Mouse (Mus musculus) left cerebral cortex, adult 8-10 months (tissue): ENCODE results near the gene Lcor. TPM values are rescaled to one million over a fixed set of nuclear protein-coding genes. Genes with fewer than 3 reads are reported as not detected.

Source experiments
- DNase-seq, 2 experiments: peaks; one replicate each; pipeline ENCODE4 v3.0.0; 2022; ENCODE audit warnings: low spot score in 2 of 2
- total RNA-seq, 4 experiments: library from RNA; stranded (reverse); gene quantifications; 2 replicates each; pipeline ENCODE4 v1.2.4; 2022

The Lcor gene
- total RNA-seq, 4 experiments from 2014 or later, result 18.6 to 21.9 (median 20.8) TPM

GRCm38 (mm10) chr19:41474943-41475342 is 7.5 kb upstream of the Lcor start:
- DNase-seq, result no peak

GRCm38 (mm10) chr19:41476530-41477249 is 5.7 kb upstream of the Lcor start:
- DNase-seq, result no peak

GRCm38 (mm10) chr19:41481030-41481886 is 1.2 kb upstream of the Lcor start:
- no peak for DNase-seq

GRCm38 (mm10) chr19:41481887-41482189 is 599 bp upstream of the Lcor start:
- DNase-seq, result no peak

GRCm38 (mm10) chr19:41482909-41483444 is 540 bp downstream of the Lcor start:
- peak; percentile 27 to 74 for DNase-seq

GRCm38 (mm10) chr19:41483445-41484040 is 1.1 kb downstream of the Lcor start:
- DNase-seq, result peak; percentile 15 to 18

GRCm38 (mm10) chr19:41484361-41484760 is 1.9 kb downstream of the Lcor start:
- no peak for DNase-seq

- no peak for DNase-seq
Observed at GRCm38 (mm10) chr19:41495382-41496032, 13.1 kb downstream of the Lcor start.

GRCm38 (mm10) chr19:41496058-41496457 is 13.6 kb downstream of the Lcor start:
- no peak for DNase-seq

GRCm38 (mm10) chr19:41507872-41508271 is 25.4 kb downstream of the Lcor start:
- DNase-seq, result no peak

- DNase-seq, result no peak
Observed at GRCm38 (mm10) chr19:41514836-41515235, 32.4 kb downstream of the Lcor start.

- no peak for DNase-seq
Observed at GRCm38 (mm10) chr19:41515549-41515948, 33.1 kb downstream of the Lcor start.

GRCm38 (mm10) chr19:41517006-41517405 is 34.6 kb downstream of the Lcor start:
- DNase-seq, result no peak

- DNase-seq, result no peak
Observed at GRCm38 (mm10) chr19:41519121-41519520, 36.7 kb downstream of the Lcor start.

GRCm38 (mm10) chr19:41522246-41522645 is 39.8 kb downstream of the Lcor start:
- no peak for DNase-seq

GRCm38 (mm10) chr19:41523798-41524563 is 41.5 kb downstream of the Lcor start:
- DNase-seq, result no peak

- no peak for DNase-seq
Observed at GRCm38 (mm10) chr19:41529169-41529568, 46.7 kb downstream of the Lcor start.

- DNase-seq, result no peak
Observed at GRCm38 (mm10) chr19:41534021-41534420, 51.6 kb downstream of the Lcor start.

GRCm38 (mm10) chr19:41556981-41557380 is 74.5 kb downstream of the Lcor start:
- no peak for DNase-seq

GRCm38 (mm10) chr19:41557491-41557890 is 75.1 kb downstream of the Lcor start:
- no peak for DNase-seq
